Mouse (Mus musculus) right cerebral cortex, postnatal 10 days (tissue): ENCODE measurements around the gene Sirt3.
"Not testable (repeated sequence)": the region's sequence is repeated elsewhere in the genome, so short reads cannot be mapped to it uniquely, and the experiment has no call there.

Source experiments
- DNase-seq, 2 experiments: peaks; one replicate each; pipeline ENCODE4 v3.0.0; 2021; ENCODE audit warnings: low spot score in 2 of 2

The Sirt3 gene

GRCm38 (mm10) chr7:140897863-140898262, 15.8 kb upstream of the Sirt3 start:
- no peak for DNase-seq

GRCm38 (mm10) chr7:140894611-140895010, 12.5 kb upstream of the Sirt3 start:
- no peak for DNase-seq

- DNase-seq = no peak
Measured at GRCm38 (mm10) chr7:140894031-140894430, 11.9 kb upstream of the Sirt3 start.

GRCm38 (mm10) chr7:140890636-140891035, 8.5 kb upstream of the Sirt3 start:
- DNase-seq = not testable (repeated sequence)

GRCm38 (mm10) chr7:140882469-140882803, 327 bp upstream of the Sirt3 start:
- no peak for DNase-seq

- no peak for DNase-seq
Measured at GRCm38 (mm10) chr7:140880865-140881515, 1.1 kb downstream of the Sirt3 start.

GRCm38 (mm10) chr7:140880419-140880818, 1.7 kb downstream of the Sirt3 start:
- no peak for DNase-seq

GRCm38 (mm10) chr7:140879355-140879754, 2.8 kb downstream of the Sirt3 start:
- no peak for DNase-seq

- no peak for DNase-seq
Measured at GRCm38 (mm10) chr7:140877364-140877763, 4.7 kb downstream of the Sirt3 start.

GRCm38 (mm10) chr7:140874224-140874623, 7.9 kb downstream of the Sirt3 start:
- no peak for DNase-seq

GRCm38 (mm10) chr7:140864761-140865160, 17.3 kb downstream of the Sirt3 start:
- no peak for DNase-seq

GRCm38 (mm10) chr7:140860728-140861127, 21.4 kb downstream of the Sirt3 start:
- DNase-seq = no peak

GRCm38 (mm10) chr7:140859997-140860396, 22.1 kb downstream of the Sirt3 start:
- no peak for DNase-seq

GRCm38 (mm10) chr7:140858746-140859145, 23.4 kb downstream of the Sirt3 start:
- no peak for DNase-seq

- DNase-seq = no peak
Measured at GRCm38 (mm10) chr7:140857550-140858505, 24.3 kb downstream of the Sirt3 start, which contains the start of gene Bet1l. TSS of gene Bet1l (minus strand) at chr7:140857577.

GRCm38 (mm10) chr7:140856785-140857549, 25.1 kb downstream of the Sirt3 start, which contains the start of gene Ric8a:
TSS of gene Ric8a (plus strand) at chr7:140856957.
- DNase-seq = peak; percentile 90 to 92

GRCm38 (mm10) chr7:140855860-140856784, 26.0 kb downstream of the Sirt3 start, which contains the start of gene Gm45785:
TSS of gene Gm45785 (minus strand) at chr7:140856331.
- peak; percentile 88 to 95 for DNase-seq

GRCm38 (mm10) chr7:140855181-140855580, 26.9 kb downstream of the Sirt3 start:
- DNase-seq = no peak

GRCm38 (mm10) chr7:140854483-140854882, 27.6 kb downstream of the Sirt3 start:
- DNase-seq = no peak

- no peak for DNase-seq
Measured at GRCm38 (mm10) chr7:140853386-140853785, 28.7 kb downstream of the Sirt3 start.

- DNase-seq = no peak
Measured at GRCm38 (mm10) chr7:140851916-140852315, 30.2 kb downstream of the Sirt3 start.
